Mouse (Mus musculus) frontal cortex, postnatal 10 days (tissue): ENCODE data around the gene Fbxw28.
"Not testable (repeated sequence)": the region's sequence is repeated elsewhere in the genome, so short reads cannot be mapped to it uniquely, and the experiment has no call there.

Source experiments
- DNase-seq, 2 experiments: peaks; one replicate each; pipeline ENCODE4 v3.0.0; 2022; ENCODE audit warnings: low spot score in 2 of 2, mixed read lengths in 1 of 2

The Fbxw28 gene

GRCm38 (mm10) chr9:109339559-109339958 is at the start of gene Fbxw28:
Gene Fbxw28 (minus strand): TSS chr9:109339659.
- DNase-seq = not testable (repeated sequence)

- DNase-seq = not testable (repeated sequence)
These were observed 51.9 kb downstream of the Fbxw28 start, which contains the start of gene Fbxw14 for GRCm38 (mm10) chr9:109287576-109287975. Gene Fbxw14 (minus strand): TSS chr9:109287676.
